Mouse (Mus musculus) liver, embryonic 14.5 days (tissue): ENCODE results near the gene Kif28.

Source experiments
- CTCF ChIP-seq: IDR thresholded peaks from 2 replicates; pipeline ENCODE4 v1.5.1; 2016; ENCODE audit warnings: antibody characterized with exemption, low read depth, control low read depth
- EP300 ChIP-seq: IDR thresholded peaks from 2 replicates; pipeline ENCODE4 v1.6.1; 2016; ENCODE audit warnings: antibody characterized with exemption, low read depth

DNA sequence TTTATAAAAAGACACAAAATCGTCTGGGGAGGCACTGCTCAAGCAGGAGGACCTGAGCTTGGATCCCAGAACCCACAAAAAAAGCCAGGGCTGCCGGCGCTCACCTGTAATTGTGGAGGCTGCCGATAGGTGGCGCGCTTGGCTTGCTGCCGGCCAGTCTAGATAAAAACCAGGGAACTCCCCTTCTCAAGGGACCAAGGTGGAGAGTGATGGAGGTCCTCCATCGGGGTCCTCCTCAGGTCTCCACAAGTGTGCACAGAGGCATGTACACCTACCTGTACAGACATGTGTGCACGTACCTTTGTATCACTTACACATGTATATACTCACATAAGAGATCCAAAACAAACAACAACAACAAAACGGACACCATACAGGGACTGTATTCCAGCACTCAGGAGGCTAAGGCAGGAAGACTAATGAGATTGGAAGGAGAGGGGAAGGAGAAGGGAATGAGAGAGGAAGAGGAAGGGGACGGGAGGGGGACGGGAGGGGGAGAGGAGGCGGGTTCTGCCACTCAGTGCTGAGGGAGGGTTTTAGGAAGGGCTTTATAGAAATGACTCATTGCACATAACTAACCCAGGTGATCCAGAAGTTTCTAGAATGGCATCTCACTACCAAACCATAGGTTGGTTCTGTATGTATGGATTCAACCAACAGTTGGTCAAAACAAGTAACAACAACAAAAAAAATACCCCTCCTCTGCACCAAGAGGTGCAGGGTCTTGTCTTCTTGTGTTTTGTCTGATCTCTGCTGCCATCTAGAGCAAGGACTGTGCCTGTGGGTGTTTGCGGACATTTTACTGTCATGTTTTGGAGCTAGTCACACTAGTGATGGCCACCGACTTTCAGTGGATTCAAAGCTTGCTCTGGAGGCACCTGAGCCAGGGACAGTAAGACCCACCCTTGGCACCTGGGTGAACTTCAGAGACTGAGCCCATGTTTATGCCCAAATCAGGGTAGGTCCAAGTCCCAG, 10.3 kb downstream of the Kif28 start:
- TF ChIP-seq CTCF (peak; percentile 97), EP300 (no peak)
